Mouse (Mus musculus): ENCODE data around the gene Krtap4-7. TPM values are rescaled to one million over a fixed set of nuclear protein-coding genes. Genes with fewer than 3 reads are reported as not detected.
"Not testable (repeated sequence)": the region's sequence is repeated elsewhere in the genome, so short reads cannot be mapped to it uniquely, and the experiment has no call there.

The Krtap4-7 gene
- polyA plus RNA-seq, 1 experiment from 2014 or later = 0.29 TPM

GRCm38 (mm10) chr11:99620335-99620734 lies 23.6 kb downstream of the Krtap4-7 start, which contains the start of gene Gm11562:
TSS of gene Gm11562 (minus strand) at chr11:99620435.
- Histone ChIP-seq H3K4me3 (ENCODE audit: low read depth, low read length) (no peak within 1 kb of the TSS), H3K4me1 (ENCODE audit: control insufficient read depth, insufficient read depth, low read length) (no peaks in the 10 kb centered on the region), H3K27me3 (replicated peaks; ENCODE audit: control insufficient read depth, insufficient read depth, low read length) (no peaks in the 10 kb centered on the region), H3K36me3 (ENCODE audit: control insufficient read depth, insufficient read depth, low read length) (no peaks in the 10 kb centered on the region), H3K9ac (ENCODE audit: low read depth, low read length) (no peak within 1 kb of the TSS), H3K9me3 (ENCODE audit: control insufficient read depth, low read length) (no peaks in the 10 kb centered on the region), H3K27ac (replicated peaks; ENCODE audit: low read depth, low read length) (no peak within 1 kb of the TSS), H3K4me2 (ENCODE audit: low read depth, low read length) (no peak within 1 kb of the TSS)
- DNase-seq (ENCODE audit: low spot score) = no peak
- no peak for ATAC-seq (ENCODE audit: low read depth)
- 72% methylated on average over 2 of the region's 2 CpGs for WGBS

- Histone ChIP-seq H3K27me3 (replicated peaks; ENCODE audit: control insufficient read depth, insufficient read depth, low read length) (no peaks in the 10 kb centered on the region), H3K4me2 (ENCODE audit: low read depth, low read length) (no peak within 1 kb of the TSS), H3K9me3 (ENCODE audit: control insufficient read depth, low read length) (no peaks in the 10 kb centered on the region), H3K27ac (replicated peaks; ENCODE audit: low read depth, low read length) (no peak within 1 kb of the TSS), H3K4me3 (ENCODE audit: low read depth, low read length) (no peak within 1 kb of the TSS), H3K4me1 (ENCODE audit: control insufficient read depth, insufficient read depth, low read length) (no peaks in the 10 kb centered on the region), H3K36me3 (ENCODE audit: control insufficient read depth, insufficient read depth, low read length) (no peaks in the 10 kb centered on the region), H3K9ac (ENCODE audit: low read depth, low read length) (no peak within 1 kb of the TSS)
- DNase-seq (ENCODE audit: low spot score) (no peak), ATAC-seq (ENCODE audit: low read depth) (no peak)
- WGBS = 71% methylated on average over 3 of the region's 3 CpGs
Measured at GRCm38 (mm10) chr11:99614796-99615363, 29.0 kb downstream of the Krtap4-7 start, which contains the start of gene Krtap2-4. TSS of gene Krtap2-4 (minus strand) at chr11:99614846.

- not testable (repeated sequence) for H3K27ac ChIP-seq (replicated peaks; ENCODE audit: low read depth, low read length); H3K4me1 ChIP-seq (ENCODE audit: control insufficient read depth, insufficient read depth, low read length); ATAC-seq (ENCODE audit: low read depth); DNase-seq (ENCODE audit: low spot score); H3K9ac ChIP-seq (ENCODE audit: low read depth, low read length); H3K27me3 ChIP-seq (replicated peaks; ENCODE audit: control insufficient read depth, insufficient read depth, low read length); H3K36me3 ChIP-seq (ENCODE audit: control insufficient read depth, insufficient read depth, low read length); H3K4me2 ChIP-seq (ENCODE audit: low read depth, low read length); H3K4me3 ChIP-seq (ENCODE audit: low read depth, low read length); H3K9me3 ChIP-seq (ENCODE audit: control insufficient read depth, low read length)
- WGBS = 54% methylated on average over 1 of the region's 2 CpGs
Measured at GRCm38 (mm10) chr11:99610089-99610488, 33.8 kb downstream of the Krtap4-7 start, which contains the start of gene Gm11937. TSS of gene Gm11937 (minus strand) at chr11:99610189.

GRCm38 (mm10) chr11:99609126-99609525 lies 34.8 kb downstream of the Krtap4-7 start:
- no peak for ATAC-seq (ENCODE audit: low read depth)
- no peak overlapping the region for H3K9ac ChIP-seq (ENCODE audit: low read depth, low read length)
- H3K4me1 ChIP-seq (ENCODE audit: control insufficient read depth, insufficient read depth, low read length) = no peaks in the 10 kb centered on the region
- no peak overlapping the region for H3K4me3 ChIP-seq (ENCODE audit: low read depth, low read length)
- WGBS = 54% methylated on average over 1 of the region's 1 CpGs
- no peaks in the 10 kb centered on the region for H3K27me3 ChIP-seq (replicated peaks; ENCODE audit: control insufficient read depth, insufficient read depth, low read length)
- DNase-seq (ENCODE audit: low spot score) = no peak
- no peaks in the 10 kb centered on the region for H3K36me3 ChIP-seq (ENCODE audit: control insufficient read depth, insufficient read depth, low read length)
- no peaks in the 10 kb centered on the region for H3K9me3 ChIP-seq (ENCODE audit: control insufficient read depth, low read length)
- no peak overlapping the region for H3K27ac ChIP-seq (replicated peaks; ENCODE audit: low read depth, low read length)
- H3K4me2 ChIP-seq (ENCODE audit: low read depth, low read length) = no peak overlapping the region

GRCm38 (mm10) chr11:99603208-99603607 lies 40.7 kb downstream of the Krtap4-7 start, which contains the start of gene Gm11938:
TSS of gene Gm11938 (minus strand) at chr11:99603308.
- WGBS = 63% methylated on average over 1 of the region's 1 CpGs

GRCm38 (mm10) chr11:99597742-99598141 lies 46.1 kb downstream of the Krtap4-7 start, which contains the start of gene Krtap9-3:
TSS of gene Krtap9-3 (minus strand) at chr11:99598105.
- not testable (repeated sequence) for H3K9me3 ChIP-seq (ENCODE audit: control insufficient read depth, low read length); H3K27ac ChIP-seq (replicated peaks; ENCODE audit: low read depth, low read length); DNase-seq (ENCODE audit: low spot score); H3K27me3 ChIP-seq (replicated peaks; ENCODE audit: control insufficient read depth, insufficient read depth, low read length); H3K36me3 ChIP-seq (ENCODE audit: control insufficient read depth, insufficient read depth, low read length); H3K4me1 ChIP-seq (ENCODE audit: control insufficient read depth, insufficient read depth, low read length); H3K4me2 ChIP-seq (ENCODE audit: low read depth, low read length); ATAC-seq (ENCODE audit: low read depth); H3K9ac ChIP-seq (ENCODE audit: low read depth, low read length); H3K4me3 ChIP-seq (ENCODE audit: low read depth, low read length)
- 81% methylated on average over 3 of the region's 6 CpGs for WGBS

More at GRCm38 (mm10) chr11:99603208-99603607, 40.7 kb downstream of the Krtap4-7 start, which contains the start of gene Gm11938:
- not testable (repeated sequence) for H3K27ac ChIP-seq (replicated peaks; ENCODE audit: low read depth, low read length); H3K4me3 ChIP-seq (ENCODE audit: low read depth, low read length); ATAC-seq (ENCODE audit: low read depth); H3K4me1 ChIP-seq (ENCODE audit: control insufficient read depth, insufficient read depth, low read length); H3K9ac ChIP-seq (ENCODE audit: low read depth, low read length); H3K9me3 ChIP-seq (ENCODE audit: control insufficient read depth, low read length); H3K36me3 ChIP-seq (ENCODE audit: control insufficient read depth, insufficient read depth, low read length); H3K4me2 ChIP-seq (ENCODE audit: low read depth, low read length); DNase-seq (ENCODE audit: low spot score); H3K27me3 ChIP-seq (replicated peaks; ENCODE audit: control insufficient read depth, insufficient read depth, low read length)

Other genes starting within 250 kb of the Krtap4-7 start
- gene Krt12, start 221.8 kb downstream of the Krtap4-7 start, polyA plus RNA-seq (2014; fragmentation: Nextera tagmentation; extraction: Ambion mirVana) = 0.22 TPM in 1 of 2 replicates, not detected in the other
- 0.33 TPM in 1 of 2 replicates, not detected in the other for gene Krt20, start 205.9 kb downstream of the Krtap4-7 start, polyA plus RNA-seq (2014; fragmentation: Nextera tagmentation; extraction: Ambion mirVana)
- 8.7 and 11.9 TPM in 2 replicates for gene Krt23, start 151.0 kb downstream of the Krtap4-7 start, polyA plus RNA-seq (2014; fragmentation: Nextera tagmentation; extraction: Ambion mirVana)
- gene Krt39, start 122.8 kb downstream of the Krtap4-7 start, polyA plus RNA-seq (2014; fragmentation: Nextera tagmentation; extraction: Ambion mirVana) = not detected in 2 replicates
- gene Krt40, start 100.9 kb downstream of the Krtap4-7 start, polyA plus RNA-seq (2014; fragmentation: Nextera tagmentation; extraction: Ambion mirVana) = not detected in 2 replicates
- gene Krtap3-3, start 93.2 kb downstream of the Krtap4-7 start, polyA plus RNA-seq (2014; fragmentation: Nextera tagmentation; extraction: Ambion mirVana) = 1.0 TPM in 1 of 2 replicates, not detected in the other
- not detected in 2 replicates for gene Krtap3-2, start 87.2 kb downstream of the Krtap4-7 start, polyA plus RNA-seq (2014; fragmentation: Nextera tagmentation; extraction: Ambion mirVana)
- not detected in 2 replicates for gene Gm11939, start 84.6 kb downstream of the Krtap4-7 start, polyA plus RNA-seq (2014; fragmentation: Nextera tagmentation; extraction: Ambion mirVana)
- gene Krtap3-1, start 77.5 kb downstream of the Krtap4-7 start, polyA plus RNA-seq (2014; fragmentation: Nextera tagmentation; extraction: Ambion mirVana) = 0.51 TPM in 1 of 2 replicates, not detected in the other
- gene Krtap1-5, start 63.1 kb downstream of the Krtap4-7 start, polyA plus RNA-seq (2014; fragmentation: Nextera tagmentation; extraction: Ambion mirVana) = not detected in 2 replicates
- gene Krtap1-4, start 60.4 kb downstream of the Krtap4-7 start, polyA plus RNA-seq (2014; fragmentation: Nextera tagmentation; extraction: Ambion mirVana) = not detected in 2 replicates
- 0.26 TPM in 1 of 2 replicates, not detected in the other for gene Krtap1-3, start 52.8 kb downstream of the Krtap4-7 start, polyA plus RNA-seq (2014; fragmentation: Nextera tagmentation; extraction: Ambion mirVana)
- gene Krtap9-3, start 46.0 kb downstream of the Krtap4-7 start, polyA plus RNA-seq (2014; fragmentation: Nextera tagmentation; extraction: Ambion mirVana) = not detected in 2 replicates
- gene Gm11938, start 40.8 kb downstream of the Krtap4-7 start, polyA plus RNA-seq (2014; fragmentation: Nextera tagmentation; extraction: Ambion mirVana) = not detected in 2 replicates
- gene Gm11937, start 33.9 kb downstream of the Krtap4-7 start, polyA plus RNA-seq (2014; fragmentation: Nextera tagmentation; extraction: Ambion mirVana) = not detected in 2 replicates
- gene Krtap2-4, start 29.2 kb downstream of the Krtap4-7 start, polyA plus RNA-seq (2014; fragmentation: Nextera tagmentation; extraction: Ambion mirVana) = 0.54 TPM in 1 of 2 replicates, not detected in the other
- gene Gm11562, start 23.7 kb downstream of the Krtap4-7 start, polyA plus RNA-seq (2014; fragmentation: Nextera tagmentation; extraction: Ambion mirVana) = not detected in 2 replicates
- not detected in 2 replicates for gene Krtap4-1, start 15.9 kb downstream of the Krtap4-7 start, polyA plus RNA-seq (2014; fragmentation: Nextera tagmentation; extraction: Ambion mirVana)
- not detected in 2 replicates for gene Krtap4-2, start 9.0 kb downstream of the Krtap4-7 start, polyA plus RNA-seq (2014; fragmentation: Nextera tagmentation; extraction: Ambion mirVana)
- gene Gm11555, start 6.1 kb upstream of the Krtap4-7 start, polyA plus RNA-seq (2014; fragmentation: Nextera tagmentation; extraction: Ambion mirVana) = not detected in 2 replicates
- 0.17 TPM in 1 of 2 replicates, not detected in the other for gene Gm11563, start 14.9 kb upstream of the Krtap4-7 start, polyA plus RNA-seq (2014; fragmentation: Nextera tagmentation; extraction: Ambion mirVana)
- not detected in 2 replicates for gene Krtap4-6, start 21.9 kb upstream of the Krtap4-7 start, polyA plus RNA-seq (2014; fragmentation: Nextera tagmentation; extraction: Ambion mirVana)
- not detected in 2 replicates for gene Gm14190, start 46.7 kb upstream of the Krtap4-7 start, polyA plus RNA-seq (2014; fragmentation: Nextera tagmentation; extraction: Ambion mirVana)
- gene Gm14180, start 90.2 kb upstream of the Krtap4-7 start, polyA plus RNA-seq (2014; fragmentation: Nextera tagmentation; extraction: Ambion mirVana) = not detected in 2 replicates
- gene Gm11595, start 128.8 kb upstream of the Krtap4-7 start, polyA plus RNA-seq (2014; fragmentation: Nextera tagmentation; extraction: Ambion mirVana) = not detected in 2 replicates
- not detected in 2 replicates for gene Krtap4-8, start 136.6 kb upstream of the Krtap4-7 start, polyA plus RNA-seq (2014; fragmentation: Nextera tagmentation; extraction: Ambion mirVana)
- not detected in 2 replicates for gene Krtap4-9, start 141.1 kb upstream of the Krtap4-7 start, polyA plus RNA-seq (2014; fragmentation: Nextera tagmentation; extraction: Ambion mirVana)
- not detected in 2 replicates for gene Gm11596, start 149.4 kb upstream of the Krtap4-7 start, polyA plus RNA-seq (2014; fragmentation: Nextera tagmentation; extraction: Ambion mirVana)
- not detected in 2 replicates for gene Gm11569, start 154.8 kb upstream of the Krtap4-7 start, polyA plus RNA-seq (2014; fragmentation: Nextera tagmentation; extraction: Ambion mirVana)
- gene Gm11554, start 160.4 kb upstream of the Krtap4-7 start, polyA plus RNA-seq (2014; fragmentation: Nextera tagmentation; extraction: Ambion mirVana) = not detected in 2 replicates
- not detected in 2 replicates for gene Krtap4-13, start 165.8 kb upstream of the Krtap4-7 start, polyA plus RNA-seq (2014; fragmentation: Nextera tagmentation; extraction: Ambion mirVana)
- gene Gm11564, start 171.6 kb upstream of the Krtap4-7 start, polyA plus RNA-seq (2014; fragmentation: Nextera tagmentation; extraction: Ambion mirVana) = not detected in 2 replicates
- gene 2300003K06Rik, start 194.0 kb upstream of the Krtap4-7 start, polyA plus RNA-seq (2014; fragmentation: Nextera tagmentation; extraction: Ambion mirVana) = not detected in 2 replicates
- not detected in 2 replicates for gene Krtap4-16, start 207.5 kb upstream of the Krtap4-7 start, polyA plus RNA-seq (2014; fragmentation: Nextera tagmentation; extraction: Ambion mirVana)
- gene Gm11568, start 213.8 kb upstream of the Krtap4-7 start, polyA plus RNA-seq (2014; fragmentation: Nextera tagmentation; extraction: Ambion mirVana) = not detected in 2 replicates
- gene Gm11559, start 220.4 kb upstream of the Krtap4-7 start, polyA plus RNA-seq (2014; fragmentation: Nextera tagmentation; extraction: Ambion mirVana) = not detected in 2 replicates
- gene Krtap9-1, start 229.3 kb upstream of the Krtap4-7 start, polyA plus RNA-seq (2014; fragmentation: Nextera tagmentation; extraction: Ambion mirVana) = not detected in 2 replicates
- gene Gm11567, start 235.1 kb upstream of the Krtap4-7 start, polyA plus RNA-seq (2014; fragmentation: Nextera tagmentation; extraction: Ambion mirVana) = not detected in 2 replicates

All from embryonic facial prominence, embryonic 14.5 days (tissue).